Mouse (Mus musculus) stomach, postnatal 0 days (tissue): Measurements from ENCODE around the gene Rps6kb2.

ENCODE experiments used
- CTCF ChIP-seq: IDR thresholded peaks from 2 replicates; pipeline ENCODE4 v1.5.1; 2016; ENCODE audit warnings: antibody characterized with exemption, low read depth, mild to moderate bottlenecking, moderate library complexity
- EP300 ChIP-seq: optimal IDR thresholded peaks from 2 replicates; pipeline ENCODE3; 2016; ENCODE audit warnings: antibody characterized with exemption

- TF ChIP-seq CTCF (no peak), EP300 (no peak)
Observed at GRCm38 (mm10) chr19:4175368-4175947, 12.3 kb upstream of the Rps6kb2 start, which contains the start of gene Carns1.
